9 mouse cellular contexts compared by ENCODE assay signal in the genomic region with DNA sequence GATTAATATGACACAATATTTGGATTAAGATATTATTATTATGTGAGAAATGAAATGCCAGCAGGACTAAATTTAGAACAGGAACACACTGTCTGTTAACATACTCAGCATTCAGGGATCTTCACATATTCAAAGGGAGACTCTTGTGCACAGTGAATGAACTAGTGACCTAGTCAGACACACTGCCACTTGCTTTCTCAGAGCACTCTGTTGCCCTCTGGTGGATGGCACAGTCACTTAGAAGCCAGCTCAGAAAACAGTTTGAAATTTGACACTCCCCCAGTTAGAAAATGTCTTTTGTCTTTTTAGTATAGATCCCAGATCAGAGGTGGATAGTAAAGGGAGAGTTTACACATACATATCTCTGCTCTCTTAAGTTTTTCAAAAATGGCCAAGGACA.
A peak's percentile ranks its signal among the peaks of the same experiment; 100 is the strongest.
DNase-seq lines count a peak whose midpoint lies in the region; ATAC-seq and TF ChIP-seq lines count a peak whose summit lies in the region.
"Had no signal": no experiment of that assay in that cellular context is flagged by ENCODE, and none has a peak within 500 bp of the region (broad histone marks: within the 10 kb centered on the region; RNA-seq: fewer than 3 reads in every experiment).

No protein-coding gene starts in this region.

- H3K9me3 ChIP-seq in G1E (replicated peaks) = no peaks in the 10 kb centered on the region
- no peaks in the 10 kb centered on the region for H3K9me3 ChIP-seq in lung, embryonic 14.5 days (ENCODE audit: low read depth, low read length)

- no peak for ATAC-seq in G1E (ENCODE audit: extremely low read depth, insufficient number of reproducible peaks, low FRiP score, poor library complexity, severe bottlenecking)
- peak; percentile 82; the same call in 1 of the 2 replicates for ATAC-seq in lung, embryonic 14.5 days (ENCODE audit: insufficient read depth)
- no peak for ATAC-seq in monocyte, adult 5-6 weeks (replicated peaks; ENCODE audit: insufficient number of reproducible peaks, low FRiP score, low TSS enrichment, poor library complexity, severe bottlenecking)

- H3K4me1 ChIP-seq in G1E (ENCODE audit: insufficient read depth, low read depth, low read length) = no peaks in the 10 kb centered on the region
- H3K4me1 ChIP-seq in lung, embryonic 14.5 days (ENCODE audit: insufficient read depth) = no peaks in the 10 kb centered on the region

- no peak overlapping the region for H3K4me2 ChIP-seq in lung, embryonic 14.5 days

- no peak overlapping the region for H3K27ac ChIP-seq in lung, embryonic 14.5 days (ENCODE audit: low read depth)
- H3K27ac ChIP-seq: macrophage had no signal

- no peak overlapping the region for H3K4me3 ChIP-seq in G1E (ENCODE audit: low read depth, low read length)
- H3K4me3 ChIP-seq in lung, embryonic 14.5 days (ENCODE audit: low read depth, low read length) = no peak overlapping the region

- no peaks in the 10 kb centered on the region for H3K27me3 ChIP-seq in G1E (ENCODE audit: insufficient read depth, low read length)
- no peaks in the 10 kb centered on the region for H3K27me3 ChIP-seq in lung, embryonic 14.5 days (ENCODE audit: insufficient read depth, low read length)

- peak; percentile 20; the same call in 1 of the 2 replicates for TF ChIP-seq CTCF in G1E (IDR thresholded peaks at IDR 0.05; ENCODE audit: low read depth, low read length)
- TF ChIP-seq CTCF in lung, embryonic 14.5 days (IDR thresholded peaks at IDR 0.05; ENCODE audit: low read depth) = peak; percentile 89

- no peak overlapping the region for H3K9ac ChIP-seq in lung, embryonic 14.5 days

- no peak for DNase-seq in G1E (ENCODE audit: low spot score)
- peak; percentile 54 to 64 for DNase-seq in adrenal gland, adult 18-20 months (ENCODE audit: low spot score in 2 of 2)
- DNase-seq in embryo, embryonic 11.5 days (ENCODE audit: low read depth, low spot score) = peak; percentile 59
- peak; percentile 27 to 65 for DNase-seq in heart, adult 9 months (ENCODE audit: low spot score in 2 of 2)
- DNase-seq in kidney, postnatal 4 days = peak; percentile 80 to 87
- DNase-seq in lung, embryonic 14.5 days = peak; percentile 91
- peak; percentile 75 to 80 for DNase-seq in right cerebral cortex, adult 2 months (ENCODE audit: low spot score in 2 of 2)

- no peaks in the 10 kb centered on the region for H3K36me3 ChIP-seq in G1E (replicated peaks)
- H3K36me3 ChIP-seq in lung, embryonic 14.5 days (ENCODE audit: insufficient read depth) = no peaks in the 10 kb centered on the region
